Mouse (Mus musculus) ES-E14 (cell line): ENCODE measurements at regions not wholly inside any gene's neighbourhood (a gene's known extent, or its start where the extent isn't known, plus 50 kb on each side); places are given as distances from the start of the nearest gene placed in this dataset.

Experiments
- HCFC1 ChIP-seq: IDR thresholded peaks from 2 replicates; pipeline ENCODE4 v1.6.1; 2012; ENCODE audit warnings: low read length, inconsistent platforms, borderline replicate concordance; ENCODE audit not compliant: insufficient read depth
- MAFK ChIP-seq: IDR thresholded peaks from 2 replicates; pipeline ENCODE4 v1.6.1; 2014; ENCODE audit warnings: mild to moderate bottlenecking, low read depth, low read length, inconsistent platforms; ENCODE audit not compliant: insufficient read depth
- ZC3H11A ChIP-seq: IDR thresholded peaks from 2 replicates; pipeline ENCODE4 v1.6.1; 2012; ENCODE audit warnings: low read depth, mild to moderate bottlenecking, inconsistent platforms, low read length, borderline replicate concordance
- ZNF384 ChIP-seq: IDR thresholded peaks from 2 replicates; pipeline ENCODE4 v1.6.1; 2012; ENCODE audit warnings: low read depth, low read length, inconsistent platforms

DNA sequence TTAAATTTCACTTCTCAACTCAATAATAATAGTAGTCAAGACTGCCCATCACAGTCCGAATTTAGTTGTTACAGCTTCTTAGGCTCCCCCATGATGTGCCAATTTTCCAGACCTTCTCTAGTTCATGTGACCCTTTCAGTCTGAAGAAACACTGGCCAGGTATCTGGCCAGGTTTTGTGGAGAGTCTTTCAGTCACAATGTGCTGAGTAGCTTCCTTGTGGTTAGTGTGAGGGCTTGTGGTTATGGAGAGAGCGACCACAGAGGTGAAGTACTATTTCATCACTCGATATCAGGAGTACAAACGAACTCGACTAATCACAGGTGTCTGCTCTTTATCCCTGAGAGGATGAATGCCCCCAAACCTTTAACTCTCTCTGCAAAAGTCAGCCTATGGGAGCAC is 56.0 kb upstream of the F13a1 start:
- TF ChIP-seq HCFC1 (no peak), MAFK (no peak), ZC3H11A (no peak), ZNF384 (no peak)
